Mouse (Mus musculus) layer of hippocampus, postnatal 36 days (tissue): ENCODE results near the gene Magi2. TPM values are rescaled to one million over a fixed set of nuclear protein-coding genes. Genes with fewer than 3 reads are reported as not detected.
A peak's percentile ranks its signal among the peaks of the same experiment; 100 is the strongest.
"Not testable (repeated sequence)": the region's sequence is repeated elsewhere in the genome, so short reads cannot be mapped to it uniquely, and the experiment has no call there.

Source experiments
- DNase-seq, 2 experiments: peaks; one replicate each; pipeline ENCODE4 v3.0.0; 2022
- total RNA-seq, 2 experiments: library from RNA; stranded (reverse); gene quantifications; 2 replicates each; pipeline ENCODE4 v1.2.3; 2021

The Magi2 gene
- total RNA-seq, 2 experiments from 2014 or later, result 131 to 156 TPM

GRCm38 (mm10) chr5:19462541-19462940 lies 235.7 kb downstream of the Magi2 start:
- DNase-seq, result no peak

- no peak for DNase-seq
These were observed 238.5 kb downstream of the Magi2 start for GRCm38 (mm10) chr5:19465383-19465782.

GRCm38 (mm10) chr5:19472851-19473439 lies 246.1 kb downstream of the Magi2 start:
- no peak for DNase-seq

- no peak for DNase-seq
These were observed 256.1 kb downstream of the Magi2 start for GRCm38 (mm10) chr5:19482981-19483380.

- no peak for DNase-seq
These were observed 261.1 kb downstream of the Magi2 start for GRCm38 (mm10) chr5:19487947-19488346.

GRCm38 (mm10) chr5:19501005-19501404 lies 274.2 kb downstream of the Magi2 start:
- no peak for DNase-seq

- no peak for DNase-seq
These were observed 295.3 kb downstream of the Magi2 start for GRCm38 (mm10) chr5:19522168-19522567.

GRCm38 (mm10) chr5:19539348-19539747 lies 312.5 kb downstream of the Magi2 start:
- DNase-seq, result no peak

- peak in 1 of 2 experiments; percentile 23 for DNase-seq
These were observed 319.6 kb downstream of the Magi2 start for GRCm38 (mm10) chr5:19546424-19546823.

- DNase-seq, result no peak
These were observed 320.1 kb downstream of the Magi2 start for GRCm38 (mm10) chr5:19546900-19547299.

GRCm38 (mm10) chr5:19553510-19553909 lies 326.7 kb downstream of the Magi2 start:
- no peak for DNase-seq

- DNase-seq, result no peak
These were observed 338.8 kb downstream of the Magi2 start for GRCm38 (mm10) chr5:19565636-19566035.

GRCm38 (mm10) chr5:19566136-19566535 lies 339.3 kb downstream of the Magi2 start:
- not testable (repeated sequence) for DNase-seq

- DNase-seq, result no peak
These were observed 380.9 kb downstream of the Magi2 start for GRCm38 (mm10) chr5:19607700-19608099.

- DNase-seq, result no peak
These were observed 385.0 kb downstream of the Magi2 start for GRCm38 (mm10) chr5:19611788-19612187.

- DNase-seq, result no peak
These were observed 394.8 kb downstream of the Magi2 start for GRCm38 (mm10) chr5:19621678-19622077.

- DNase-seq, result no peak
These were observed 407.1 kb downstream of the Magi2 start for GRCm38 (mm10) chr5:19633976-19634375.

GRCm38 (mm10) chr5:19637789-19638188 lies 411.0 kb downstream of the Magi2 start:
- no peak for DNase-seq

- no peak for DNase-seq
These were observed 429.1 kb downstream of the Magi2 start for GRCm38 (mm10) chr5:19655986-19656385.

- DNase-seq, result no peak
These were observed 439.6 kb downstream of the Magi2 start for GRCm38 (mm10) chr5:19666416-19666815.

- DNase-seq, result no peak
These were observed 490.5 kb downstream of the Magi2 start for GRCm38 (mm10) chr5:19717296-19717695.

GRCm38 (mm10) chr5:19726277-19726676 lies 499.4 kb downstream of the Magi2 start:
- no peak for DNase-seq

- DNase-seq, result no peak
These were observed 518.5 kb downstream of the Magi2 start for GRCm38 (mm10) chr5:19745376-19745775.

GRCm38 (mm10) chr5:19745916-19746315 lies 519.1 kb downstream of the Magi2 start:
- peak in 1 of 2 experiments; percentile 17 for DNase-seq
